Mouse (Mus musculus) cortical plate, adult 2 months (tissue): Measurements from ENCODE around the gene Zfp362. TPM values are rescaled to one million over a fixed set of nuclear protein-coding genes. Genes with fewer than 3 reads are reported as not detected.

Experiments used
- H3K27ac ChIP-seq: fragments of 200-500 bp; 2 replicates; pipeline ENCODE4 v1.5.1; 2012; ENCODE audit warnings: low read length, control low read depth, inconsistent platforms; ENCODE audit not compliant: insufficient read depth
- H3K4me1 ChIP-seq: fragments of 200-500 bp; 2 replicates; pipeline ENCODE4 v1.6.1; 2011; ENCODE audit warnings: low read length; ENCODE audit not compliant: control insufficient read depth, insufficient read depth
- H3K4me3 ChIP-seq: fragments of 200-500 bp; 2 replicates; pipeline ENCODE4 v1.5.1; 2011; ENCODE audit warnings: mild to moderate bottlenecking, low read length, control low read depth; ENCODE audit not compliant: insufficient read depth
- CTCF ChIP-seq: fragments of 200-500 bp; IDR thresholded peaks from 2 replicates; pipeline ENCODE4 v1.5.1; 2011; ENCODE audit warnings: mild to moderate bottlenecking, control low read depth, low read length; ENCODE audit not compliant: insufficient read depth; ENCODE audit errors: extremely low read depth
- POLR2A ChIP-seq: fragments of 200-500 bp; IDR thresholded peaks from 2 replicates; pipeline ENCODE4 v1.6.1; 2011; ENCODE audit warnings: mild to moderate bottlenecking, low read length, control low read depth; ENCODE audit not compliant: insufficient read depth; ENCODE audit errors: extremely low read depth
- polyA plus RNA-seq: library from polyadenylated mRNA; depleted of rRNA; stranded (reverse); fragments of >200 nt; gene quantifications from 2 replicates; pipeline ENCODE4 v1.2.3, GENCODE M21; 2012

Zfp362 gene
- polyA plus RNA-seq, 1 experiment: 23.8 TPM

DNA sequence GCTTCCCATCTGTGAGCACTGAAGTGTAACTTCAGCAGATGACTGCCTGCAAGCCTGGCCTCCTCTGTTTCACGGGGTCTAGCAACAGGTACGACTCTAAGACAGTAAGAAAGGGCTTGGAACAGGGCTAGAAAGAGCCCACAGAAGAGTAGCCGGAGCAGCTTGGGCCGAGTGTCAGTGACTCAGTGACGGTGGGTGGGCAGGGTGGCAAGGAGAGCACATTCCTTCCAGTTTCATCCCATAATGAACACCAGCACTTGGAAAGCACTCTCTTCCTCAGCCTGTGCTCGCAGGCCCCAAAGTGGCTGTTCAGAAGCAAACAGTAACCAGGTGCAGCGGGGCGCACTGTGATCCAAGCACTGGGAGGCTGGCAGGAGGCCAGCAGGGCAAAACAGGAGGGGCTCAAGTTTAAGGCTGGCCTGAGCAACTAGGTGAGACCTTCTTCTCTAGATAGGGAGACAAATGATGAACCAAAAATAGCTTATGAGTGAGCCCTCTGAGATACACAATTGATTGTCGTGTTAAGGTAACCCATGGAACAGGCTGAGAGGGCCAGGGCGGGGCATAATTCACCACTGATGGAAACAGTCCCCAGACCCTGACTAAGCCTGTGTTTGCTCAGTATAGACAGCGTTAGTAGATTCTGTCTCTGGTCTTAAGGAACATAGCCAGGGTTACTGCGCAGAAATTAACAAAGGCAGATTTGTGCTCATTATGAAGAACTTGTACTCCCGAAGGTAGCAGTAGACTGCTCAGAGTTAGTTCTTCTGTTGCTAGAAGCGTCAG is 67.8 kb downstream of the Zfp362 start:
- Histone ChIP-seq H3K4me1 (peaks cover 22% of the 10 kb centered on the region), H3K4me3 (no peak overlapping the region), H3K27ac (no peak overlapping the region)
- TF ChIP-seq POLR2A (no peak), CTCF (no peak)

GRCm38 (mm10) chr4:128737137-128737589 is 68.7 kb downstream of the Zfp362 start:
- Histone ChIP-seq H3K4me1 (peaks cover 22% of the 10 kb centered on the region), H3K4me3 (no peak overlapping the region), H3K27ac (0 out of 2 replicates have a peak overlapping the region, but pooled peaks have one; percentile 1)
- no peak for TF ChIP-seq POLR2A
- TF ChIP-seq CTCF: no peak

- Histone ChIP-seq H3K4me1 (peaks cover 28% of the 10 kb centered on the region), H3K4me3 (no peak overlapping the region), H3K27ac (no peak overlapping the region)
- TF ChIP-seq CTCF (no peak), POLR2A (no peak)
These were observed 70.8 kb downstream of the Zfp362 start for GRCm38 (mm10) chr4:128734721-128735671.

GRCm38 (mm10) chr4:128734217-128734616 is 71.6 kb downstream of the Zfp362 start:
- TF ChIP-seq POLR2A: no peak
- no peak for TF ChIP-seq CTCF
- Histone ChIP-seq H3K27ac (peak overlapping the region; percentile 49), H3K4me1 (peaks cover 32% of the 10 kb centered on the region), H3K4me3 (no peak overlapping the region)

DNA sequence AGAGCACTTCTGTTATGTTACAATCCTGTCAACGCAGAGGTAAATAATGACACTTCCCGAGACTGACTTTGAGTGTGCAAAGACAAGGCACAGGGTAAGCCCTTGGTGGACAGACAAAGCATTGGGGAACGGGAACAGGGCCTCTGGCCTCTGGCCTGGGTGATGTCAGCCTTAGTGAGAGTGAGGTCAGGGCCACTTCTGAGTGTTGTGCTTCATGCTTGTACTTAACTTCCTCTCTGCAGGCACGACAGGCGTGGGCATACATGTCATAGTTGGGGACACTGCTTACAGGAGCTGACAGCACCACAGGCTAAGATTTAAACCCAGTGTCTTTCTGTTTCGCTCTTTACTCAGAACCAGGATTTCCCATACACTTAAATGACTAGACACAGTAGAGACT is 72.3 kb downstream of the Zfp362 start:
- H3K27ac ChIP-seq: peak overlapping the region; percentile 49
- no peak for TF ChIP-seq CTCF

GRCm38 (mm10) chr4:128732794-128733193 is 73.1 kb downstream of the Zfp362 start:
- Histone ChIP-seq H3K4me1 (peaks cover 32% of the 10 kb centered on the region), H3K27ac (no peak overlapping the region), H3K4me3 (no peak overlapping the region)
- no peak for TF ChIP-seq CTCF
- TF ChIP-seq POLR2A: no peak

More for the DNA sequence above, 72.3 kb downstream of the Zfp362 start:
- Histone ChIP-seq H3K4me1 (peaks cover 32% of the 10 kb centered on the region), H3K4me3 (no peak overlapping the region)

- no peak overlapping the region for H3K4me3 ChIP-seq
- H3K4me1 ChIP-seq: peaks cover 30% of the 10 kb centered on the region
- H3K27ac ChIP-seq: no peak overlapping the region
- TF ChIP-seq CTCF (no peak), POLR2A (no peak)
These were observed 75.6 kb downstream of the Zfp362 start for GRCm38 (mm10) chr4:128730271-128730670.

- peaks cover 28% of the 10 kb centered on the region for H3K4me1 ChIP-seq
- peak overlapping the region; percentile 69 for H3K4me3 ChIP-seq
- H3K27ac ChIP-seq: no peak overlapping the region
- no peak for TF ChIP-seq POLR2A
- no peak for TF ChIP-seq CTCF
These were observed 76.2 kb downstream of the Zfp362 start for GRCm38 (mm10) chr4:128729709-128730037.

- peaks cover 24% of the 10 kb centered on the region for H3K4me1 ChIP-seq
- TF ChIP-seq POLR2A: no peak
- no peak for TF ChIP-seq CTCF
- H3K27ac ChIP-seq: peak overlapping the region; percentile 72; the same call in 1 of the 2 replicates
- H3K4me3 ChIP-seq: peak overlapping the region; percentile 69
These were observed 76.7 kb downstream of the Zfp362 start for GRCm38 (mm10) chr4:128729033-128729708.
